In the genomic region with DNA sequence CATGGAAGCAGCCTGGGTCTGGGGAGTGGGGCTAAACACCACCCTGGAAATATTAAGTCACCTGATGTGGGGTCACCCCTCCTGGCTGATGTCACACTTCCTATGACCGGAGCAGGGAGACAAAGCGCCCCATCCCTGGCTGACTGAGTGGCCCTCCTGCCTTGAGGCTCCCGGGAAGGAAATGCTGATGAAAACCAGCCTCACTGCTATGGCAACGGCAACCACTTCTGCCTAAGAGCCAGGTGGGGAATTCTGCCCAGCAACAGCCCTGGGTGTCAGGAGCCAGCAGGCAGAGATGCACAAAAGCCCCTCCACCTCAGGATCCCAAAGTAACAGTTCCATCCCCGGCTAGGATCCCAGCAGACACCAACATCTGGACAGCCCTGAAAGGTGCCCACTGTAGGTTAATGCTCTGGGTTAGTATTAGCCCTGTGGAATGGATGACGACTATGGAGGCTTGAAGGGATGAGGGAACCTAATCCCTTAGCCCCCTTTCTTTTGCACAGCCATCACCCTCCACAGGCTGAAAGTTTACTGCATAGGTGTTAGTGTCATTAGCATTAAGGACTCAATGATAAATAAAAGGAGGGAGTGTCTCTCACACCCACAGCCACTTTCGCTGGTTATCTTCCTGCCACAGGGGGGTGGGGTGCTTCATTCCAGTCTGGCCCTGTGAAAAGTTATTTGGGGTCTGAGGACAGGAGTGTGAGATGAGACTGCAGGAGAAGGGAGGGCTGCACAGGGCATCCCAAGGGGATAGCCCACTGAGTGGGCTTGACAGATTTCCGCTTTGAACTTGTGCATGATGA, we compare ENCODE assay signal across 9 mouse cellular contexts. TPM values are rescaled to one million over a fixed set of nuclear protein-coding genes. Genes with fewer than 3 reads are reported as not detected.
DNase-seq lines count a peak whose midpoint lies in the region; ATAC-seq and TF ChIP-seq lines count a peak whose summit lies in the region.
"Had no signal": no experiment of that assay in that cellular context is flagged by ENCODE, and none has a peak within 500 bp of the region (broad histone marks: within the 10 kb centered on the region; RNA-seq: fewer than 3 reads in every experiment).

No protein-coding gene starts in this region.

- ATAC-seq in heart, embryonic 13.5 days (ENCODE audit: extremely low read depth, insufficient number of reproducible peaks, low FRiP score, low TSS enrichment), result no peak
- peak; percentile 41 for ATAC-seq in forebrain, embryonic 15.5 days (replicated peaks)
- peak; percentile 27 for ATAC-seq in liver, postnatal 0 days

- no peak overlapping the region for H3K9ac ChIP-seq in heart, embryonic 13.5 days
- H3K9ac ChIP-seq in heart, adult 2 months (ENCODE audit: low read depth, low read length), result no peak overlapping the region
- no peak overlapping the region for H3K9ac ChIP-seq in MEL (ENCODE audit: control insufficient read depth, low read depth, low read length, poor library complexity, severe bottlenecking)
- no peak overlapping the region for H3K9ac ChIP-seq in forebrain, embryonic 15.5 days (replicated peaks)
- H3K9ac ChIP-seq in liver, postnatal 0 days (replicated peaks), result no peak overlapping the region
- H3K9ac ChIP-seq: limb, embryonic 15.5 days had no signal

- no peak for TF ChIP-seq EP300 in heart, adult 2 months (IDR thresholded peaks at IDR 0.05; ENCODE audit: insufficient read depth, low read depth, low read length)
- TF ChIP-seq EP300 in MEL (IDR thresholded peaks at IDR 0.05; ENCODE audit: low read depth in 1 of 2, low read length in 2 of 2), result no peak
- TF ChIP-seq EP300 in liver, postnatal 0 days (IDR thresholded peaks at IDR 0.05; ENCODE audit: low read depth), result no peak

- H3K27me3 ChIP-seq in heart, embryonic 13.5 days (replicated peaks), result 0 out of 2 replicates have a peak, but pooled peaks cover 4% of the 10 kb centered on the region
- no peaks in the 10 kb centered on the region for H3K27me3 ChIP-seq in heart, adult 2 months (ENCODE audit: control insufficient read depth, insufficient read depth, low read length)
- no peaks in the 10 kb centered on the region for H3K27me3 ChIP-seq in MEL (ENCODE audit: control insufficient read depth in 1 of 2, insufficient read depth in 2 of 2, low read length in 2 of 2)
- H3K27me3 ChIP-seq in forebrain, embryonic 15.5 days, result no peaks in the 10 kb centered on the region
- no peaks in the 10 kb centered on the region for H3K27me3 ChIP-seq in liver, postnatal 0 days (ENCODE audit: insufficient read depth, low read length)
- H3K27me3 ChIP-seq: limb, embryonic 15.5 days had no signal

- no peaks in the 10 kb centered on the region for H3K9me3 ChIP-seq in heart, embryonic 13.5 days
- H3K9me3 ChIP-seq in MEL (replicated peaks; ENCODE audit: insufficient read depth, low read length), result no peaks in the 10 kb centered on the region
- no peaks in the 10 kb centered on the region for H3K9me3 ChIP-seq in forebrain, embryonic 15.5 days
- H3K9me3 ChIP-seq in liver, postnatal 0 days (ENCODE audit: low read length), result no peaks in the 10 kb centered on the region
- H3K9me3 ChIP-seq: limb, embryonic 15.5 days had no signal

- peaks cover 16% of the 10 kb centered on the region for H3K4me1 ChIP-seq in heart, embryonic 13.5 days
- H3K4me1 ChIP-seq in heart, adult 2 months (ENCODE audit: control insufficient read depth, insufficient read depth, low read length), result no peaks in the 10 kb centered on the region
- no peaks in the 10 kb centered on the region for H3K4me1 ChIP-seq in MEL (ENCODE audit: control insufficient read depth in 1 of 2, insufficient read depth in 2 of 2, low read length in 2 of 2)
- peaks cover 45% of the 10 kb centered on the region for H3K4me1 ChIP-seq in forebrain, embryonic 15.5 days
- peaks cover 2% of the 10 kb centered on the region; the same call in 1 of the 2 replicates for H3K4me1 ChIP-seq in liver, postnatal 0 days (ENCODE audit: insufficient read depth)

- 0 out of 2 replicates have a peak overlapping the region, but pooled peaks have one; percentile 4 for H3K4me2 ChIP-seq in heart, embryonic 13.5 days
- peak overlapping the region; percentile 22; the same call in 1 of the 2 replicates for H3K4me2 ChIP-seq in forebrain, embryonic 15.5 days (replicated peaks)
- H3K4me2 ChIP-seq in liver, postnatal 0 days (ENCODE audit: low read depth, low read length), result no peak overlapping the region
- H3K4me2 ChIP-seq: limb, embryonic 15.5 days had no signal

- TF ChIP-seq CTCF in heart, adult 2 months (IDR thresholded peaks at IDR 0.05), result no peak
- TF ChIP-seq CTCF in MEL (IDR thresholded peaks at IDR 0.05 in 2 of 3, conservative IDR thresholded peaks at IDR 0.05 in 1 of 3; ENCODE audit: control insufficient read depth in 1 of 3, insufficient read depth in 1 of 3, low read depth in 2 of 3, low read length in 3 of 3, poor library complexity in 1 of 3, severe bottlenecking in 1 of 3), result no peak
- TF ChIP-seq CTCF in liver, postnatal 0 days (IDR thresholded peaks at IDR 0.05; ENCODE audit: low read depth), result no peak

- H3K79me2 ChIP-seq in heart, adult 2 months (replicated peaks; ENCODE audit: control insufficient read depth, insufficient read depth, low read length), result no peaks in the 10 kb centered on the region
- H3K79me2 ChIP-seq in MEL (ENCODE audit: control insufficient read depth, insufficient read depth, low read length, poor library complexity), result no peaks in the 10 kb centered on the region

- WGBS in heart, embryonic 13.5 days, result 19% methylated on average over 8 of the region's 8 CpGs
- WGBS in heart, adult 2 months, result 34% methylated on average over 8 of the region's 8 CpGs
- WGBS in forebrain, embryonic 15.5 days, result 27% methylated on average over 8 of the region's 8 CpGs
- WGBS in liver, postnatal 0 days (ENCODE audit: insufficient replicate concordance), result 44% methylated on average over 8 of the region's 8 CpGs

- no peak for TF ChIP-seq POLR2A in heart, adult 2 months (IDR thresholded peaks at IDR 0.05; ENCODE audit: insufficient read depth, low read depth, low read length)
- TF ChIP-seq POLR2A in MEL (IDR thresholded peaks at IDR 0.05; ENCODE audit: control insufficient read depth in 1 of 2, insufficient read depth in 1 of 2, low read depth in 1 of 2, low read length in 2 of 2, poor library complexity in 1 of 2), result no peak

- no peak for DNase-seq in heart, adult 2 months
- peak; percentile 20 for DNase-seq in MEL (ENCODE audit: low read depth, low spot score)
- no peak for DNase-seq in liver, postnatal 0 days
- no peak for DNase-seq in T-cell, adult 2 months (ENCODE audit: low spot score)
- no peak for DNase-seq in kidney, postnatal 25 days
- no peak for DNase-seq in ovary, postnatal 36 days (ENCODE audit: low spot score)

- no peak overlapping the region for H3K27ac ChIP-seq in heart, embryonic 13.5 days (replicated peaks)
- H3K27ac ChIP-seq in heart, adult 2 months, result no peak overlapping the region
- no peak overlapping the region for H3K27ac ChIP-seq in MEL (ENCODE audit: control insufficient read depth, low read depth, low read length)
- H3K27ac ChIP-seq in forebrain, embryonic 15.5 days (replicated peaks), result peak overlapping the region; percentile 69
- H3K27ac ChIP-seq in liver, postnatal 0 days (ENCODE audit: low read depth), result no peak overlapping the region
- H3K27ac ChIP-seq: limb, embryonic 15.5 days had no signal

- no peak for TF ChIP-seq RAD21 in MEL (IDR thresholded peaks at IDR 0.05; ENCODE audit: low read depth, low read length)

- no peaks in the 10 kb centered on the region for H3K36me3 ChIP-seq in heart, embryonic 13.5 days
- no peaks in the 10 kb centered on the region for H3K36me3 ChIP-seq in heart, adult 2 months (ENCODE audit: control insufficient read depth, insufficient read depth, low read length)
- H3K36me3 ChIP-seq in MEL (ENCODE audit: control insufficient read depth in 1 of 2, insufficient read depth in 2 of 2, low read length in 2 of 2), result peaks cover 0 to 2% of the 10 kb centered on the region in 2 experiments; a peak in 1 of 4 replicates
- no peaks in the 10 kb centered on the region for H3K36me3 ChIP-seq in forebrain, embryonic 15.5 days
- H3K36me3 ChIP-seq in liver, postnatal 0 days (replicated peaks; ENCODE audit: insufficient read depth, low read length), result no peaks in the 10 kb centered on the region
- H3K36me3 ChIP-seq: limb, embryonic 15.5 days had no signal

- intact Hi-C loops in heart, adult 2 months (cut with DNase I), result no loop called here

- no peak overlapping the region for H3K4me3 ChIP-seq in heart, embryonic 13.5 days
- H3K4me3 ChIP-seq in heart, adult 2 months, result no peak overlapping the region
- H3K4me3 ChIP-seq in MEL (ENCODE audit: control insufficient read depth in 1 of 2, insufficient read depth in 1 of 2, low read depth in 2 of 2, low read length in 2 of 2), result no peak overlapping the region
- no peak overlapping the region for H3K4me3 ChIP-seq in forebrain, embryonic 15.5 days
- no peak overlapping the region for H3K4me3 ChIP-seq in liver, postnatal 0 days (ENCODE audit: low read depth, low read length)
- H3K4me3 ChIP-seq: limb, embryonic 15.5 days had no signal

TF ChIP-seq in MEL, 35 proteins besides CTCF, POLR2A, EP300 and RAD21 (continues in another document):
- no peak for TF ChIP-seq MXI1 (IDR thresholded peaks at IDR 0.05; ENCODE audit: low read depth, low read length)
- TF ChIP-seq ZMIZ1 (IDR thresholded peaks at IDR 0.05; ENCODE audit: low read depth, low read length), result no peak
- no peak for TF ChIP-seq MYB (IDR thresholded peaks at IDR 0.05; ENCODE audit: low read depth, low read length)
- TF ChIP-seq HCFC1 (IDR thresholded peaks at IDR 0.05; ENCODE audit: low read depth, low read length), result no peak
- TF ChIP-seq BHLHE40 (IDR thresholded peaks at IDR 0.05; ENCODE audit: borderline replicate concordance, low read depth, low read length), result no peak
- no peak for TF ChIP-seq TCF12 (IDR thresholded peaks at IDR 0.05; ENCODE audit: low read depth, low read length)
- TF ChIP-seq GATA1 (IDR thresholded peaks at IDR 0.05; ENCODE audit: low read depth, low read length), result no peak
- no peak for TF ChIP-seq TAL1 (IDR thresholded peaks at IDR 0.05; ENCODE audit: low read length)
- no peak for TF ChIP-seq UBTF (IDR thresholded peaks at IDR 0.05; ENCODE audit: borderline replicate concordance, insufficient read depth, low read depth, low read length)
- TF ChIP-seq MAFK (IDR thresholded peaks at IDR 0.05; ENCODE audit: borderline replicate concordance, low read depth, low read length), result no peak
- no peak for TF ChIP-seq GABPA (IDR thresholded peaks at IDR 0.05; ENCODE audit: low read depth, low read length)
- TF ChIP-seq POLR2AphosphoS2 (IDR thresholded peaks at IDR 0.05; ENCODE audit: low read length), result no peak

RNA-seq across cellular contexts. Expression of a gene that starts 21.5 kb away (rescaled TPM):
- 0.37 and 0.72 TPM in 2 replicates for polyA plus RNA-seq in heart, embryonic 13.5 days (2015; fragmentation: Nextera tagmentation; extraction: Ambion mirVana)
- 1 to 10 TPM; 5.6 to 7.0 TPM for total RNA-seq in heart, adult 2 months (2021)
- polyA plus RNA-seq in heart, adult 2 months (2012; rRNA removed), result 16.7 and 26.2 TPM in 2 replicates
- 4.3 and 5.3 TPM in 2 replicates for total RNA-seq in MEL (2012; rRNA removed)
- 10 to 100 TPM in 1 of 2 experiments, not detected in 1; 18.5 TPM for polyA plus RNA-seq in MEL (2012; ENCODE audit: insufficient read depth in 1 of 2, insufficient read length in 2 of 2, low read depth in 1 of 2, low replicate concordance in 2 of 2, missing spikeins in 1 of 2)
- 9.3 TPM in 2 replicates for polyA plus RNA-seq in forebrain, embryonic 15.5 days (2015; fragmentation: Nextera tagmentation; extraction: Ambion mirVana)
- polyA plus RNA-seq in liver, postnatal 0 days (2015; fragmentation: Nextera tagmentation; extraction: Ambion mirVana), result 0.12 TPM in 1 of 2 replicates, not detected in the other
